ENCODE assay signal across 10 mouse cellular contexts in the genomic region with DNA sequence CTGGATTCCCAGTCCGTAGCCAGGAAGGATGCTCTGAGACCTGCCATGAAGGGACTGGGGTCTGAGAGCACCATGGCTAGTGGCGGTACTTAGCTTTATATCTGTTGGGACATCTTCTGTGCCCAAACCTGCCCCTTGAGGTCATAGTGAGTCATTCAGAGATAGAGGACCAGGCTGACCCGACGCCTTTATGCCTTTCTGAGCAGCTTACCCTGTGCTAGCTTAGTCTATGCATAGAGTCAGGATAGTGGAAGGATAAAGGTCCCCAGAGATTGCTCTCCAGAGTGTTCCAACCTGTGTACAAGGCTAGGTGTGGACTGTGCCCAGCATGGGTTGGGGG.
A peak's percentile ranks its signal among the peaks of the same experiment; 100 is the strongest.
DNase-seq lines count a peak whose midpoint lies in the region; ATAC-seq and TF ChIP-seq lines count a peak whose summit lies in the region.
"Had no signal": no experiment of that assay in that cellular context is flagged by ENCODE, and none has a peak within 500 bp of the region (broad histone marks: within the 10 kb centered on the region; RNA-seq: fewer than 3 reads in every experiment).

No protein-coding gene starts in this region.

- peak overlapping the region; percentile 67 for H3K4me3 ChIP-seq in layer of hippocampus, adult 2 months
- H3K4me3 ChIP-seq in forebrain, embryonic 12.5 days (replicated peaks): peak overlapping the region; percentile 17
- peak overlapping the region; percentile 21; the same call in 1 of the 2 replicates for H3K4me3 ChIP-seq in intestine, embryonic 16.5 days (ENCODE audit: low read length)
- H3K4me3 ChIP-seq in midbrain, postnatal 0 days (ENCODE audit: low read depth, low read length): peak overlapping the region; percentile 17; the same call in 1 of the 2 replicates
- H3K4me3 ChIP-seq: embryonic facial prominence, embryonic 13.5 days; limb, embryonic 15.5 days had no signal

- peak overlapping the region; percentile 36 for H3K9ac ChIP-seq in forebrain, embryonic 12.5 days
- 0 out of 2 replicates have a peak overlapping the region, but pooled peaks have one; percentile 42 for H3K9ac ChIP-seq in intestine, embryonic 16.5 days (ENCODE audit: low read depth, low read length)
- no peak overlapping the region for H3K9ac ChIP-seq in midbrain, postnatal 0 days (replicated peaks; ENCODE audit: low read length, poor library complexity, severe bottlenecking)
- H3K9ac ChIP-seq: embryonic facial prominence, embryonic 13.5 days; limb, embryonic 15.5 days had no signal

- H3K27me3 ChIP-seq in forebrain, embryonic 12.5 days: no peaks in the 10 kb centered on the region
- H3K27me3 ChIP-seq in intestine, embryonic 16.5 days (replicated peaks; ENCODE audit: control insufficient read depth, insufficient read depth, low read length): 0 out of 2 replicates have a peak, but pooled peaks cover 3% of the 10 kb centered on the region
- no peaks in the 10 kb centered on the region for H3K27me3 ChIP-seq in midbrain, postnatal 0 days (ENCODE audit: insufficient read depth, low read length)

- H3K4me2 ChIP-seq in forebrain, embryonic 12.5 days: peak overlapping the region; percentile 96
- H3K4me2 ChIP-seq in intestine, embryonic 16.5 days (ENCODE audit: low read depth, low read length): peak overlapping the region; percentile 47
- peak overlapping the region; percentile 97 for H3K4me2 ChIP-seq in midbrain, postnatal 0 days (ENCODE audit: low read depth, low read length, poor library complexity, severe bottlenecking)
- H3K4me2 ChIP-seq: embryonic facial prominence, embryonic 13.5 days; limb, embryonic 15.5 days had no signal

- ATAC-seq in forebrain, embryonic 12.5 days (ENCODE audit: low FRiP score): no peak
- no peak for ATAC-seq in intestine, embryonic 16.5 days
- no peak for ATAC-seq in midbrain, postnatal 0 days (ENCODE audit: low FRiP score)
- ATAC-seq in frontal cortex, adult (ENCODE audit: low TSS enrichment): no peak

- H3K9me3 ChIP-seq in forebrain, embryonic 12.5 days: no peaks in the 10 kb centered on the region
- no peaks in the 10 kb centered on the region for H3K9me3 ChIP-seq in intestine, embryonic 16.5 days (ENCODE audit: control insufficient read depth, low read length)
- no peaks in the 10 kb centered on the region for H3K9me3 ChIP-seq in midbrain, postnatal 0 days (ENCODE audit: low read length)
- H3K9me3 ChIP-seq: embryonic facial prominence, embryonic 13.5 days; limb, embryonic 15.5 days had no signal

- peak overlapping the region; percentile 19; the same call in 1 of the 2 replicates for H3K27ac ChIP-seq in layer of hippocampus, adult 2 months
- no peak overlapping the region for H3K27ac ChIP-seq in forebrain, embryonic 12.5 days
- H3K27ac ChIP-seq in intestine, embryonic 16.5 days (ENCODE audit: low read length): peak overlapping the region; percentile 20; the same call in 1 of the 2 replicates
- H3K27ac ChIP-seq in midbrain, postnatal 0 days (ENCODE audit: low read depth, low read length): no peak overlapping the region
- H3K27ac ChIP-seq: embryonic facial prominence, embryonic 13.5 days; limb, embryonic 15.5 days had no signal

- no peak for DNase-seq in layer of hippocampus, adult 2 months (ENCODE audit: low spot score in 2 of 2)
- no peak for DNase-seq in layer of hippocampus, postnatal 36 days
- DNase-seq in midbrain, postnatal 0 days (ENCODE audit: low spot score): no peak
- no peak for DNase-seq in testis, postnatal 10 days (ENCODE audit: low spot score)
- DNase-seq in adrenal gland, postnatal 4 days (ENCODE audit: low spot score in 2 of 2): no peak

- TF ChIP-seq CTCF in layer of hippocampus, adult 2 months (conservative IDR thresholded peaks at IDR 0.05): no peak
- no peak for TF ChIP-seq CTCF in midbrain, postnatal 0 days (IDR thresholded peaks at IDR 0.05)

- peaks cover 83% of the 10 kb centered on the region for H3K4me1 ChIP-seq in forebrain, embryonic 12.5 days
- peaks cover 74% of the 10 kb centered on the region for H3K4me1 ChIP-seq in intestine, embryonic 16.5 days (ENCODE audit: control insufficient read depth, insufficient read depth, low read length)
- peaks cover 47% of the 10 kb centered on the region for H3K4me1 ChIP-seq in midbrain, postnatal 0 days (ENCODE audit: insufficient read depth, low read length)

- 66% methylated on average over 4 of the region's 4 CpGs for WGBS in forebrain, embryonic 12.5 days
- 61% methylated on average over 4 of the region's 4 CpGs for WGBS in intestine, embryonic 16.5 days
- 66% methylated on average over 4 of the region's 4 CpGs for WGBS in midbrain, postnatal 0 days

- H3K36me3 ChIP-seq in forebrain, embryonic 12.5 days (replicated peaks): no peaks in the 10 kb centered on the region
- H3K36me3 ChIP-seq in intestine, embryonic 16.5 days (ENCODE audit: control insufficient read depth, insufficient read depth, low read length): no peaks in the 10 kb centered on the region
- H3K36me3 ChIP-seq in midbrain, postnatal 0 days (ENCODE audit: insufficient read depth, low read length): no peaks in the 10 kb centered on the region
- H3K36me3 ChIP-seq: embryonic facial prominence, embryonic 13.5 days; limb, embryonic 15.5 days had no signal

Comparison
In these comparisons a context has a peak if more than half of its experiments do, and no peak if none do; other contexts are left out.
1. H3K27ac ChIP-seq: peak in layer of hippocampus, adult 2 months (single experiment) and intestine, embryonic 16.5 days (single experiment); none in forebrain, embryonic 12.5 days (single experiment) and midbrain, postnatal 0 days (single experiment).
2. H3K4me3 ChIP-seq: peak in every context shown above with its lines; median percentile 67 in layer of hippocampus, adult 2 months; 21 in intestine, embryonic 16.5 days; 17 in forebrain, embryonic 12.5 days; 17 in midbrain, postnatal 0 days.
3. H3K4me2 ChIP-seq: peak in every context shown above with its lines; median percentile 97 in midbrain, postnatal 0 days; 96 in forebrain, embryonic 12.5 days; 47 in intestine, embryonic 16.5 days.